Mouse (Mus musculus): Measurements from ENCODE around the gene Ctsd. TPM values are rescaled to one million over a fixed set of nuclear protein-coding genes. Genes with fewer than 3 reads are reported as not detected.

Ctsd gene
- total RNA-seq, 2 experiments from 2014 or later: 252 to 270 TPM

DNA sequence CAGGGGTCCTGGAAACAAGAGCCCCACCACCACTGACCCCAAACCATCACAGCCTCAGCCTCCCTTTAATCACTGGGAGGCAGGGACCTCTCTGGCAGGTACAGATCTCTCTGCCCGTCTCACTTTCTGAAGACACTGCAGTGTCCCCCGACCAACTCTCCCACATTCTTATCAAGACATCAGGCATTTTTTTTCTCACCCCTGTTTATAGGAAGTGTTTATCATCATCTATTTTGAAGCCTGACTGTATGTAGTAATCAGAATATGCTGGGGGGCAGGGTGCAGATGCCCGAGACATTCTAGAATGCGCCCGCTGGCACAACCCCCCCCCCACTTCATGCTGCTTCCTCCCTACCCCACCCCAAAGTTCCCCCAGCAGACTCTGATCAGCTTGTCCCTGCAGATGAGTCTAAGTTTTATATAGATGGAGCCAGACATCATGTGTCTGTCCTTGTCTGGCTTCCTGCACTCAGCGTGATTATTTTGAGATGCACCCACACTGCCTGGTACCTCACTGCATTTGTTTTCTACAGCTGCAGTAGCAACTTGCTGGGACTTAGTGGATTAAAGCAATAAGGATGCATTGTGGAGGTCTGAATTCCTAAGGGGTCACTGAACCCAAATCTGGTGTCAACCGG is 12.4 kb upstream of the Ctsd start:
- DNase-seq (ENCODE audit: low spot score in 2 of 2): no peak

- no peak for DNase-seq (ENCODE audit: low spot score in 2 of 2)
Observed at GRCm38 (mm10) chr7:142399250-142399649, 11.4 kb upstream of the Ctsd start.

DNA sequence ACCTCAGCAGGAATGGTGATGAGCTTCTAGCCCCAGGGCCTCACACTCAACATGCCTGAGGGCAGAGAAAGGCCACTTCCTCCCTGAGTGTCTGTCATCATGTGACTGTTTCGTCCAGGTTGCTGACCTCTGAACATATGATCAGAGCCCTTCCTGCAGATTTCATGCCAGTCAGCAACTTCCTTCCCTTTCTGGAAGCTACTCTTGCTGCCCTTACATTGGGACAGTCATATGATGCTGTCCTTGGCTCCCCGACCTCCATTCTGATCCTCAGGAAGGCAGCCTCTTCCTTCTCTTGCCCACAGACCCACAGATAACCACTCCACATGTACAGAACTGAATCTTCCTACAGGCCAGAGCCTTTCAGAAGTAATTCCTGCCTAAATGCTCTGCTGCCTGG is 10.2 kb upstream of the Ctsd start:
- DNase-seq (ENCODE audit: low spot score in 2 of 2): no peak

DNA sequence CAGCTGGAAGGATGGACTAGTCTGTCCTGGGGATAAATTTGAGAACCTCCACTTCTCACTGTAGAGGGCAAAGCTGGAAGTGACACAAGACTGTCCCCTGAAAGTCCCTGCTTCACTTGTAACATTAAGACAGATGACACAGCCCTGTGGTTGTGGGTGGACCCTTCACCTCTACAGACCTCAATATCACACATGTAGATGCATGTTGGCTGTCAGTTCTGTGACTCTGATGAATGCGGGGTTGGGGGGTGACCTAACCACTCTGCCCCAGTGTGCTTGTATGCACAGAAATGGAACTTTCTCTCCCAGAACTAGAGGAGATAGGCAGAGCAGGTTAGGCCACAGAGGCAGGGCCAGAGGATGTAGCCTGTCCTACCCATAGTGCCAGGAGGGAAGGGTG is 8.8 kb upstream of the Ctsd start:
- no peak for DNase-seq (ENCODE audit: low spot score in 2 of 2)

- no peak for DNase-seq (ENCODE audit: low spot score in 2 of 2)
Observed at GRCm38 (mm10) chr7:142395472-142395871, 7.6 kb upstream of the Ctsd start.

DNA sequence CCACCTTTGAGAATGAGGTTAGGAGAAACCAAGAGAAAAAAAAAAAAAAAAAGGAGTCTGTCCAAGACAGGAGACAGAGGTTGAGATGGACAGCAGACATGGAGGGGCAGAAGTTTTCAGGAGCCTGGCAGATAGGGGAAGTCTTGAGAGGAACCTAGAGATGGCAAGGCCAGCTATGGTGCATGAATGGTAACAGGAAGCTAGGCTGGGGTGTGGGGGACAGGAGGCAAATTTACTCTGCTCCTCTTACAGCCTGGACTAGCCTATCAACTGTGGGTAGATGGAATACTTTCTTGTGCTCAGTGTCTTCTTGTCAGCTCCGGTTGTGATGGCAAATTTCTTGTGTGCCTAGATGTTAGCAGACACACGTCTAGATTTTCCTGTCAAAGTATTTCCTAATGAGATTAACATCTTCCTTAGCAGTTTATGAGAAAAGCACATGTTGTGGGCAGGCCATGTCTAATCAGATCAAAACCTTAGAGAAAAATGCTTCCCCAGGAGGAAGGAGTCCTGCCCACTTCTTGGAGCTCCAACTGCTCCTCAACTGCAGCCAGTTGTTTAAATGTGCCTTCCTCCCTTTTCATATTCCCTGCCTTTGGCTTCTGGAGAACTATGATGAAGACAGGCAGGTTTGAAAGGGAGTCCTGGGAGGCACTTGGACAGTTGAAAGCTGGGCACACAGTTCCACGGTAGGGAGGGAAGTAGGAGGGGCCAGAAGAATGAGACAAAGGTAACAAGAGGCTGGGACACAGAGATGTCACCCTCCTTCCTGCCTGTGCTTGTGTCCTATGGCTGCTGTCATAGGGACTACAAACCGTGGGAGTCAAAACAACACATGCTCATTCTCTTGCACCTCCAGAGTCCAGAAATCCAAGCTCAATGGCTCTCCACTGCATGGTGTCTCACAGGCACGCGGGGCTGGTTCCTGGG is 6.7 kb upstream of the Ctsd start:
- no peak for DNase-seq (ENCODE audit: low spot score in 2 of 2)

GRCm38 (mm10) chr7:142393191-142393590 is 5.4 kb upstream of the Ctsd start:
- DNase-seq (ENCODE audit: low spot score in 2 of 2): no peak

GRCm38 (mm10) chr7:142391609-142392008 is 3.8 kb upstream of the Ctsd start:
- DNase-seq (ENCODE audit: low spot score in 2 of 2): no peak

DNA sequence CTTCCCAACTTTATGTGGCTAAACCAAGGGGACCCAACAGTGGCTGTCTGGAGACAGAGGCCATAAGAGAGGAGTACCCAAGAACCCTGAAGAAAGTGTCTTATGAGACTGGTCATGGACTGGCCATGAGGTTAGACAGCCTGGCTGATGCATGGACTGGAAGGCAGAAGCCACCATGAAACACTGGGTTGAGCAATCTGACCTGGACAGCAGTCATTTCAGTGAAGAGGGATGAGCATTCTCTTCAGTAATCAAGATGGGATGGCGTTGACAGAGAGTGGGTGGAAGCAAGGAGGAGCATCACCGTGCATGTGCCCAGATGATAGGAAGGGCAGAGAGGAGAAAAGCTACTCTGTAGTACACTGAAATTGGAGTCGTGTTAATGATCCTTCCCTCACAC is 3.3 kb upstream of the Ctsd start:
- DNase-seq (ENCODE audit: low spot score in 2 of 2): no peak

DNA sequence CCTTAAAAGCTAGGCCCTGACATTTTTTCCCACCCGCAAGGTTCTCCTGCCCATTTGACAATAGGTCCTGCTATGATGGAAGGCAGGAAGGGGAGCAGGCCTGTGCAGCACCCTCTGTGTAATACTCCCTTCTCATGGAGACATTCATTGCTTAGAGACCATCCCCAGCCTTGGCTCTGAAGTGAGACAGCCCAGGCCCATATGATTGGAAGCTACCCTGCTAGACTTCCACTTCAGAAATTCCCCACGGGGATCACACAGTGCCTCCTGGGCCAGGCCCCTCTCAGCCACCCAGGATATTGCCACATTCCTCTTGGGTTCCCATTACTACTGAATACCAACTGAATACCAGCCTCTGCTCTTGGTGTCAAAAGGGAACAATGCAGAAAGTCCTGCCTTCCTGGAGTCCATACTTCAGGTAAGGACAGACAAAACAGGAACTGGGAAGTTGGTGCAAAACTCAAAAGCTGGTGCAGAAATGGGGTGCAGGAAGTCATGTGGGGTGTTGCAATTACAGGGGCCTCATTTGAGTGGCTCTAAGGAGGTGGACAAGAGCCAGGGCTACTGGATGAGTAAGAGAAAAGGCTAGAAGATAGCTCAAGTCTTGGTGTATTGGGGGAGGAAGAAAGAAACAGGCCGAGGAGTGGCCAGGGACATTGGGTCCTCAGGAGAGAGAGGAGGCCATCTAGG is 2.3 kb upstream of the Ctsd start:
- DNase-seq (ENCODE audit: low spot score in 2 of 2): no peak

- DNase-seq (ENCODE audit: low spot score in 2 of 2): no peak
Observed at GRCm38 (mm10) chr7:142388740-142389139, 902 bp upstream of the Ctsd start.

DNA sequence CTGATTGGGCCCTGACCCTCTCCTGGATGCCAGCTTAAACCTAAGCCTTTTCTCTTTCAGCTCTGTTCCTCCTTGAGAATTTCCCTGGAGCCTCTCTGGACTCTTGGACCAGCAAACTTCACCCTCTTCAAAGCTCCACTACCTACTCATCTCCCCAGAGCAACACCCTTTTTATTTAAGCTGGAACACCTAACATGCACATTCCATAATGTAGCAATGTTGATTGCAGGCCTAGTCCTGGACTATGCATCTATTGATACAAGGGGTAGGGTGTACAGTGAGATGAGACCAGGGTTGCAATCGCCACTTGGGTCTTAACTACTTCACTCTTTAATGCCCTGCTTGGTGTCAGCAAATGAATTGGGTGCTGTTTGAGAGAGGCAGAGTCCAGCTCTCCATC is 360 bp upstream of the Ctsd start:
- DNase-seq (ENCODE audit: low spot score in 2 of 2): no peak

DNA sequence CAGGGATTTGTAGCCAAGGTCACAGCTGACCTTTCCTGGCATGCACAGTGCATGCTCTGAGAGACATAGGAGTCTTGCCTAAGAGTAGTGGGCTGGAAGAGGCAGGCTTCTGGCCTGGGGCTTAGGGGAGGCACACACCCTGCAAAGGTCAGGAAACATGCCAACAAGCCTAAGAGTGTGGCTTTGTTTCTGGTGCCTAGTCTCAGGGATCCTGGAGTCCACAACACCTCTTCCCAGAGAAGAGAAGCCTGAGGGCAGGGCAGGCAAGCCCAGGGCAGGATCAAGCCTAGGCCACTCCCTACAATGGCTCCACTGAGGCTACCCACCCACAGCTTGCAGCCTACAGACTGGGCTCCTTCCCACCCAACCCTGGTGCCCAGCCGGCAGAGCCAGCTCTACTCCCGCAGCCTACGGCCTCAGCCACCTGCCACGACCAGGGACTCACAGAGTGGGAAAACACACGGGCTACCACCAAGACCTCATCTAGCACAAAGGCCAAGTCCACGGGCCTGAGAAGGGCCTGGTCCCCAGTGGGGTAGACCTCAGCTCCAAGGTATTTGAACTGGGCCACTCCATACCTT is 1.1 kb downstream of the Ctsd start:
- DNase-seq (ENCODE audit: low spot score in 2 of 2): no peak

DNA sequence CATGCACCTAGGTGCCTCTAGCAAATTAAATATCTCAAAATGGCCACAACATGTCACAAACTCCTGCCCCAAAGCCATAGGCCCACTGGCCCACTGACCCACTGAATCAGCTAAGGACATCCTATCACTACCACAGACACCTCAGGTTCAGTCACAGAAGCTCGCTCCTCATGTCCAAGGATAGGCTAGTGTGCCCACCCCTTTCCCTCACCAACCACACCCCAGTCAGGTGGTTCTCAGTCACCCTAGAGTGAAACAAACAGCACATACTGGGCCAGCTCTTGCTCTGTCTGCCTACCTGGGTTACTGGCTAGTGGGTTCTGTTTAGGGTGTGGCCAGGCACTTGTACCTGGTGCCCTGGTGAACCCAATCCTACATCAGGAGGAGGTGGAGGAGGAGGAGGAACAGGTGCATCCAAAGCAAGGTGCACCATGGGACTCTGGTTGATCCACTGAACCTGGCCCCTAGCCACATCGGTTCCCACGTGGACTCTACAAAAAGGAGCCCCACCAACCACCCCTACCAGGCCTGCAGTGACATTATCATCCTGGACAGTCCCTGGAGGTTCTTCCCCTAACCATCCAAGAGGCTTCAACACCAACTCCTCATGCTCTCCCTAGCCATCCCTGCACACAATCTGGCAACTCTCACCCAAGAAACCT is 2.0 kb downstream of the Ctsd start:
- no peak for DNase-seq (ENCODE audit: low spot score in 2 of 2)

DNA sequence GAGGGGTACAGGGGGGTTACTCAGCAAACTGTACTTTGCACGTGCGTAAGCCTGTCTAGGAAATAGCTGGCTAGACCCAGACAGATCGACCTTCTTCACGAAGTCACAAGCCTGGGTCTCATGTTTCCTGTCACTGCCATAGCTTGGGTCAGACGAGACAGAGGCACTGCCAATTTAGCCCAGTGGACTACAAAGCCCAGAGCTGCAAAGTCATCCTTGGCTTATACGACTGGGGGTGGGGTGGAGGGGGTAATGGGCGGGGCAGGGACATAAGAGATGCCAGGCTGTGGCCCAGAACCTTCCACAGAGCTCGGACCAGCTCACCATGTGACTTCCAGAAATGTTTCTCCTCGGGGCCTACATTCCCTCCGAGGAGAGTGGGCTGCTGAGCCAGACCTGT is 3.5 kb downstream of the Ctsd start:
- DNase-seq (ENCODE audit: low spot score in 2 of 2): no peak

- DNase-seq (ENCODE audit: low spot score in 2 of 2): no peak
Observed at GRCm38 (mm10) chr7:142382567-142382966, 5.3 kb downstream of the Ctsd start, which contains the start of gene Gm49369. Gene Gm49369 (minus strand): TSS chr7:142382667.

DNA sequence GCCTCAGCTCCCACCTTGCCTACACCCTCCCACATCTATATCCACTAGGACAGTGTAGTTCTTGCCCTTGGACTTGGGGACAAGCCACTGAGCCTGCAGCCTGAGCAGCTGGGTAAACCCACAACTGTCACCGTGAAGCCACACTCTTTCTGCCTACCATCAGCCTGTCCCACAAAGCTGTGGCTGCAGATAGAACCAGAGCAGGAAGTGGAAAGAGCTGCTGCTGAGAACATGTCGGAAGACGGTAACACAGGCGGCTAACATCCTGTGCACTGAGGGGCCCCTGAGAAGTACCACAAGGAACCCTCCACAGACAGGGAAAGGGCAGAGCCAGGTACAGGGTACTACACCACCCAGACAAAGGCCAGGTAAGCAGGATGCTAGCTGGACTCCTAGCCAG is 6.7 kb downstream of the Ctsd start:
- no peak for DNase-seq (ENCODE audit: low spot score in 2 of 2)

- no peak for DNase-seq (ENCODE audit: low spot score in 2 of 2)
Observed at GRCm38 (mm10) chr7:142379186-142379585, 8.7 kb downstream of the Ctsd start.

DNA sequence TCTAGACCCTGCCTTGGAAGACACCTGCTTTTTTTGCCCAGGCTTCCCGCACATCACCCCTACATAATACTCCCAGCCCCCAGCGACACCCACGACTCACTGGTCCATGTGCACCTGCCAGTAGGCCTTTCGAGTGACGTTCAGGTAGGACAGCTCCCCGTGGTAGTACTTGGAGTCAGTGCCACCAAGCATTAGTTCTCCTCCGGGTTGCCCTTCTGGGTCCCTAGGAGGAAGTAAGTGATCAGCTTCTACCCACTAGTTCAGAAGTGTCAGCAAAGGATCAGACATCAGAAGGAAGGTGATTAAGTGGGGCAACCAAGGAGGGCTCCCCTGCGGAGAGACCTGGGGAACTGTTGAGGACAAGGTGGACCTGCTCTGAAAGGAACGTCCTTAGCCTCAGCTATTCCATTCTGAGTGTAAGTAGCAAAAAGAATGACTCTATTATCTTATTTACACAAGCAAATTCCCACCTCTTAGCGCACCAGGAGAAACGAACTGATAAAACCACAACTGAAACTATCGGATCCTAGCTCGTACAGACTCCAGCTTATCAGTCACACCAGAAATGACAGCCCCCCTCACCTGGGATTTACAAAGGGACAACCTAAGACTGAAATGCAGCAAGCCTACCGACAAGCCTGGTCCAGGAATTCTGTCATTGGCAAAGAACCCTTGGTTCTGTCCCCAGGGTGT is 10.5 kb downstream of the Ctsd start:
- no peak for DNase-seq (ENCODE audit: low spot score in 2 of 2)

- no peak for DNase-seq (ENCODE audit: low spot score in 2 of 2)
Observed at GRCm38 (mm10) chr7:142376096-142376495, 11.7 kb downstream of the Ctsd start.
